Mouse (Mus musculus) kidney, postnatal 0 days (tissue): ENCODE results near the gene Cbx5. TPM values are rescaled to one million over a fixed set of nuclear protein-coding genes. Genes with fewer than 3 reads are reported as not detected.
"Not testable (repeated sequence)": the region's sequence is repeated elsewhere in the genome, so short reads cannot be mapped to it uniquely, and the experiment has no call there.

Experiments
- ATAC-seq: fragments of 200-750 bp; cut with Nextera tagmentation; replicated peaks from 2 replicates; pipeline ENCODE4 v1.8.0; 2017; ENCODE audit warnings: low read depth, moderate number of reproducible peaks, moderate TSS enrichment, moderate library complexity; ENCODE audit not compliant: low FRiP score
- DNase-seq: peaks from one replicate; pipeline ENCODE4 v3.0.0-alpha.2; 2016; ENCODE audit warnings: low spot score
- H3K27ac ChIP-seq: fragments of 300-500 bp; sonication (generic); 2 replicates; pipeline ENCODE4 v1.5.1; 2014; ENCODE audit warnings: mild to moderate bottlenecking
- H3K27me3 ChIP-seq: fragments of 300-500 bp; sonication (generic); 2 replicates; pipeline ENCODE4 v1.6.1; 2014; ENCODE audit warnings: low read length, mixed read lengths; ENCODE audit not compliant: insufficient read depth
- H3K36me3 ChIP-seq: fragments of 300-500 bp; sonication (generic); 2 replicates; pipeline ENCODE4 v1.6.1; 2014; ENCODE audit warnings: low read length, mixed read lengths; ENCODE audit not compliant: insufficient read depth
- H3K4me1 ChIP-seq: fragments of 300-500 bp; sonication (generic); replicated peaks from 2 replicates; pipeline ENCODE4 v1.6.1; 2014; ENCODE audit warnings: antibody characterized with exemption, low read length, mixed read lengths; ENCODE audit not compliant: insufficient read depth
- H3K4me2 ChIP-seq: fragments of 300-500 bp; sonication (generic); 2 replicates; pipeline ENCODE4 v1.6.1; 2014; ENCODE audit warnings: mild to moderate bottlenecking, low read length, moderate library complexity, mixed read lengths
- H3K4me3 ChIP-seq: fragments of 300-500 bp; sonication (generic); replicated peaks from 2 replicates; pipeline ENCODE4 v1.5.1; 2014; ENCODE audit warnings: low read depth, low read length
- H3K9ac ChIP-seq: fragments of 300-500 bp; sonication (generic); 2 replicates; pipeline ENCODE4 v1.6.1; 2014; ENCODE audit warnings: low read depth, low read length
- H3K9me3 ChIP-seq: fragments of 300-500 bp; sonication (generic); replicated peaks from 2 replicates; pipeline ENCODE4 v1.6.1; 2016; ENCODE audit warnings: low read length, inconsistent platforms, mixed read lengths
- CTCF ChIP-seq: IDR thresholded peaks from 2 replicates; pipeline ENCODE4 v1.5.1; 2016; ENCODE audit warnings: antibody characterized with exemption, low read depth, mild to moderate bottlenecking, moderate library complexity
- WGBS: fragments of 180-500 bp; shearing (Covaris S2); extraction: QIAGEN DNeasy Blood & Tissue Kit; methylation state at CpG from one replicate; pipeline ENCODE4 v1.1.7; 2014; 5-methylcytosine and 5-hydroxymethylcytosine counted together
- polyA plus RNA-seq: library from polyadenylated mRNA; unstranded; fragments of >200 nt; fragmentation: Nextera tagmentation; extraction: Ambion mirVana; gene quantifications from 2 replicates; pipeline ENCODE4 v1.2.1, GENCODE M21; 2015

Cbx5 gene
- polyA plus RNA-seq, 1 experiment from 2014 or later = 62.0 TPM

DNA sequence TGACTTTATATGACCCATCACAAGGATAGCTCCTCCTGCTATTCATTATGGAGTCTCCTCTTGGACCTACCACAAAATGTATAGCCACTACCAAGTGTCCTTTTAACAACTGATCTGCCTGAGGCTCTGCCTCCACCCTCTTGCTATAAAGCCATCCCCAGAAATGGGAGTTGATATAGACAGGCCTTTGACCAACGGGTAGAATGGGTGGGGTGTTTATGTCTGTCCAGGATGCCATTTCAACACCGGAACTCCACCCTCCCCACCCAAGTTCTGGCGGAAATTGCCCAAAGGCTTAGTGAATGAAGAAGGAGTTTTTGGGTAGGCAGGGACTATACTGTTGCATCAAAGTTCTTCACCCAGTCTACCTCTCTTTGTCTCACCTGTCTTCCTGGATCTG lies 13.0 kb upstream of the Cbx5 start:
- Histone ChIP-seq H3K4me2 (no peak overlapping the region), H3K36me3 (peaks cover 12% of the 10 kb centered on the region; the same call in 1 of the 2 replicates), H3K27ac (no peak overlapping the region), H3K4me1 (0 out of 2 replicates have a peak, but pooled peaks cover 8% of the 10 kb centered on the region), H3K4me3 (no peak overlapping the region), H3K27me3 (no peaks in the 10 kb centered on the region), H3K9ac (no peak overlapping the region), H3K9me3 (no peaks in the 10 kb centered on the region)
- no peak for ATAC-seq
- no peak for TF ChIP-seq CTCF
- no peak for DNase-seq
- 82% methylated on average over 3 of the region's 3 CpGs for WGBS

DNA sequence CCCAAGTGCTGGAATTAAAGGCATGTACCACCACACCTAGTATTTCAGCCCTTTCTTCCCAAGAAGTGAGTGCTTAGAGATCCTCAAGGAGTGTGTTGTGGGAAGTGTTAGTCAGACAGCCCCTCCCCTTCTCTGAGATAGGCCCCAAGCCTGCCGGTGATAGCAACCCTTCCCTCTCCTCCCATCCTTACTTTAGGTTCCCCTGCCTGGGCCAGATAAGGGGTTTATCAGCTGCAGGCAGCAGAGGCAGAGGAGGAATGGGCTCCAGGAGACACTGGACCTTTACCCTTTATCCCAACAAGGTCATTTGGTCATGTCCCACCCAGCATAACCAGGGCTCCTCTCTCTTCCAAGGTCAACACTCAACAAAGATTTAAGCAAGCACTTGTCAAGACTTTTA lies 12.0 kb upstream of the Cbx5 start:
- H3K4me1 ChIP-seq = 0 out of 2 replicates have a peak, but pooled peaks cover 8% of the 10 kb centered on the region
- H3K4me2 ChIP-seq = no peak overlapping the region
- no peak overlapping the region for H3K27ac ChIP-seq
- TF ChIP-seq CTCF = no peak
- H3K9ac ChIP-seq = no peak overlapping the region
- ATAC-seq = no peak
- no peaks in the 10 kb centered on the region for H3K27me3 ChIP-seq
- peaks cover 23% of the 10 kb centered on the region for H3K36me3 ChIP-seq
- no peak for DNase-seq
- H3K9me3 ChIP-seq = no peaks in the 10 kb centered on the region
- no peak overlapping the region for H3K4me3 ChIP-seq
- 63% methylated on average over 1 of the region's 1 CpGs for WGBS

DNA sequence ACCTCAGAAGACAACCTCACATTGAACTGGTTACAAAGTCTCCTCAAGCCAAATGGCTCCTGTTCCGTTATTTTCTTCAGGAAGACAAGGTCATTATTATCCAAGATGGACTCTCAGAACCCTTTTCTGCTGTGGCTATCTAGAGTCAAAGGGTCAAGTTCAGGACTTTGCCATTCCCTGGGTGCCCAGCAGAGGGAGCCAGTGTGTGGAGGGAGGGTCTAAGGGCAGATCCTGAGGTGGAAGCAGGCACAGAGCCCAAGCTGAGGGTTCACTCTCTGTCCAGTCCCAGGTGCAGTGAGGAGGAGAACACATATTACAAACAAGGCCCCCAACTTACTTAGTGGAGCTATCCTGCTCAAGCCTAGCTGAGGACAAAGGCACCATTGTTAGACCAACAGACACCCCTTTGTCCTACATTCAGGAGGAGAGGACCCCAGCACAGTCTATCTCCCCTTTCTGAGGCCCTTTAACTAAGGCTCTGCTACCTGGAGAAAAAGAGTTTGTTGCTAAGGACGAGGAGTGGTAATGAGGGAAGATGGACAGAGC lies 10.7 kb upstream of the Cbx5 start:
- TF ChIP-seq CTCF = peak; percentile 93
- DNase-seq = peak; percentile 67
- Histone ChIP-seq H3K9me3 (no peaks in the 10 kb centered on the region), H3K4me2 (no peak overlapping the region), H3K36me3 (peaks cover 33% of the 10 kb centered on the region), H3K4me1 (0 out of 2 replicates have a peak, but pooled peaks cover 7% of the 10 kb centered on the region), H3K4me3 (no peak overlapping the region), H3K27ac (no peak overlapping the region), H3K27me3 (no peaks in the 10 kb centered on the region), H3K9ac (no peak overlapping the region)
- ATAC-seq = peak; percentile 44
- WGBS = 30% methylated on average over 2 of the region's 2 CpGs

DNA sequence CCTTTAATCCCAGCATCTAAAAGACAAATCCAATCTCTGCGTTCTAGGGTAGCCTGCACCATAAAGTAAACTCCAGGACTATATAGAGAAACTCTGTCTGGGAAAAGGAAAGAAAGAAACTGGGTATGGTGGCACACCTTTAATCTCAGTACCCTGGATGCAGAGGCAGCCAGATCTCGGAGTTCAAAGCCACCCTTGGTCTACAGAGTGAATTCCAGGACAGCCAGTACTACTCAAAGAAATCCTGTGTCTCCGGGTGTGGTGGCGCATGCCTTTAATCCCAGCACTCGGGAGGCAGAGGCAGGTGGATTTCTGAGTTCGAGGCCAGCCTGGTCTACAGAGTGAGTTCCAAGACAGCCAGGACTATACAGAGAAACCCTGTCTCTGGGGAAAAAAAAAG lies 9.9 kb upstream of the Cbx5 start:
- H3K9ac ChIP-seq, DNase-seq, H3K27ac ChIP-seq, H3K4me3 ChIP-seq, H3K4me1 ChIP-seq, H3K4me2 ChIP-seq, H3K9me3 ChIP-seq, ATAC-seq, H3K27me3 ChIP-seq: not testable (repeated sequence)
- 86% methylated on average over 6 of the region's 6 CpGs for WGBS
- peaks cover 37% of the 10 kb centered on the region for H3K36me3 ChIP-seq

DNA sequence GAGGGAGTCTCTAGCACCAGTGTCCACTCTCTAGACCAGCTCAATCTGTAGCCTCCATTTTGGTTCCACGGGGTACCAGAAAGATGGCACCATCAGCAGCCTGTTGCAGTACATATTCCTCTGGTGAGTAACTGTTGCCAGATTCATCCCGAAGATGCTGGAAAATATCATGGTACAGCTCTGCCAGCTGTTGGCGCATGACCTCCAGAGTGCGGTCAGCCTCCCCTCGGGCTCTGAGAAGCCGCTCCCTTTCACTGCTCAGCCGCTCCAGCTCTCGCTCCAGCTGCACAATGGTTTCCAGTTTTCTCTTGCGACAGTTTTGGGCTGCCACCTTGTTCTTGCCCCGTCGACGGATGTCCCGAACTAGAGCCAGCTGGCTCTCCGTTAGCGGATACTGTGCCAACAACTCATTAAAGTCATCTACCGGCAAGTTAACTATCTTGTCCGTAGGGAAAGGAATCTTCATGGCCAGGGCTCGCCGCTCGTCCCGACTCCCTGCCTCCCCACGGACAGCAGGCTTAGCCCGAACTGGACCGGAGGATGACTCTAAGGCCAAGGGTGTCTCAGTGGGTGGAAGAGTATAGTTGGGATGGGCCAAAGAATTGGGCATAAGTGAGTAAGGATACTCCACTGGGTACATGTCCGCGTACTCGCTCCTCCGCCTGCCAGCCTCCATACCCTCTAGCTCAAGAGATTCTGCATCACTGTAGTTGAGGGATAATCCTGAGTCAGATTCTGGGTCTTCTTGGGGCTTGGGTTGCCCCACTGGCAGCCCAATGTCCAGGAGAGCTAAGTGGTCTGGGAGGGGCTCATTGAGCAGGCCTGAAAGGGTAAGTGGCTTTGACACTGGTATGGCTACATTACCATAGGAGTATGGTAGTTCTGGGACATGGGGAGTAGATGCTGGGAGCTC lies 9.0 kb upstream of the Cbx5 start:
- WGBS = 72% methylated on average over 28 of the region's 28 CpGs
- Histone ChIP-seq H3K4me1 (no peaks in the 10 kb centered on the region), H3K4me2 (no peak overlapping the region), H3K9ac (no peak overlapping the region), H3K27me3 (no peaks in the 10 kb centered on the region), H3K27ac (no peak overlapping the region), H3K36me3 (peaks cover 41% of the 10 kb centered on the region), H3K9me3 (no peaks in the 10 kb centered on the region), H3K4me3 (no peak overlapping the region)
- TF ChIP-seq CTCF = no peak
- ATAC-seq (0 out of 2 replicates have a peak, but pooled peaks have one; percentile 27), DNase-seq (no peak)

DNA sequence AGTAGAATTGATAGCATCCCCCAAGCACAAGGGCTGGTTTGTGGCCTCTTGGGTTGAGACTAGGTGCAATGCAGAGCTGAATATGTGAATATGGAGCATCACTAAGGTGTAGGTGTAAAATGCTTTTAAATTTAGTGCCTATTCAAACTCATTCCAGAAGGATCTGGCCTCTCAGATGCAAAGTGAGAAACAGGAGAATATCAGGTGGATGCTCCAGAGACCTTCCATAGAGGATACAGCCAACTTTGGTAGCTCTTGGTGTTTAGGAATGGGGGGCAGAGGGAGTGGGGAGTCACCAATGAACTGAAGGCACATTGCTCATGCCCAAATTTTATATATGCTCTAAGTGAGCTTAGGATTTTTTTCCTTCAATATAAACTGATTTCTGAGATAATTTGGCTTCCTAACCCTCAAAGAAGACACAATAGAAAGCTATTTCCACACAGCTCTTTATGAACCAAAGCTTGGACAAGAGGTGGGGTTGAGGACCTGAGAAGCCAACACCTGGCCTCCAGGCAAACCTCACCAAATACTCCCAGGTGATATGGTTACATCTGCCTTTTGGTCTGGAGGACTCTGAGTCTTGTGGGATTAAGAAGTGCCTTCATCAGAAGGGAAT lies 8.3 kb upstream of the Cbx5 start:
- H3K4me3 ChIP-seq = no peak overlapping the region
- no peak for TF ChIP-seq CTCF
- peaks cover 47% of the 10 kb centered on the region for H3K36me3 ChIP-seq
- no peak overlapping the region for H3K4me2 ChIP-seq
- peaks cover 4% of the 10 kb centered on the region; the same call in 1 of the 2 replicates for H3K4me1 ChIP-seq
- no peaks in the 10 kb centered on the region for H3K9me3 ChIP-seq
- H3K27me3 ChIP-seq = no peaks in the 10 kb centered on the region
- H3K9ac ChIP-seq = no peak overlapping the region
- ATAC-seq (no peak; the same call in 1 of the 2 replicates), DNase-seq (no peak)
- H3K27ac ChIP-seq = no peak overlapping the region
